ENCODE assay signal across 46 mouse cellular contexts in the genomic region with DNA sequence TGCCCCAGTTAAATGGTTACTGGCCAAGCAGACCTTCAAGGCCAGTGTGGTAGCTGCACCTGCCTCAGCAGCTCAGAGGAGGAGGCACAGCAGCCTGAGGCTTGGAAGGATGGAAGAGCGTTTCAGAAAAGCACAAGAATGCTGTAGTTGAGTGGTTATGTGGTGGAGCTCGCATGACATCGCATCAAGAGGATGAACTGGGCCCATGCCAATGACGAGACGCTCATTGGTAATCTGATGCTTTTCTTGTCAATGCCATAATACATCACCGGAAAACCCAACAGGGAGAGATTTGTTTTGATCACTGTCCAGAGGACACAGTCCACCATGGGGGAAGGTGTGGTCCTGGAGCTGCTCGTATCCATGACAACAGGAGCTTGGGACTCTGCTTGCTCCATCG. TPM values are rescaled to one million over a fixed set of nuclear protein-coding genes. Genes with fewer than 3 reads are reported as not detected.
"Had no signal": no experiment of that assay in that cellular context is flagged by ENCODE, and none has a peak within 500 bp of the region (broad histone marks: within the 10 kb centered on the region; RNA-seq: fewer than 3 reads in every experiment).

No protein-coding gene starts in this region.

- ATAC-seq: liver, embryonic 12.5 days; liver, postnatal 0 days; lung, postnatal 0 days; midbrain, embryonic 15.5 days; midbrain, embryonic 16.5 days had no signal

- H3K27ac ChIP-seq: left cerebral cortex, adult 2 months; limb, embryonic 10.5 days; limb, embryonic 12.5 days; limb, embryonic 13.5 days; limb, embryonic 15.5 days; liver, embryonic 12.5 days; liver, embryonic 13.5 days; liver, embryonic 14.5 days; liver, embryonic 15.5 days; lung, embryonic 15.5 days; macrophage; midbrain, embryonic 10.5 days; midbrain, embryonic 12.5 days; midbrain, embryonic 15.5 days; neural tube, embryonic 12.5 days had no signal

- H3K4me1 ChIP-seq: liver, embryonic 12.5 days; liver, embryonic 13.5 days; liver, embryonic 15.5 days; megakaryocyte, embryonic 14.5 days; midbrain, embryonic 12.5 days; midbrain, embryonic 15.5 days; neural tube, embryonic 12.5 days had no signal

- H3K36me3 ChIP-seq: limb, embryonic 10.5 days; limb, embryonic 12.5 days; limb, embryonic 13.5 days; limb, embryonic 15.5 days; liver, embryonic 12.5 days; liver, embryonic 13.5 days; liver, embryonic 15.5 days; lung, embryonic 15.5 days; midbrain, embryonic 10.5 days; midbrain, embryonic 12.5 days; midbrain, embryonic 15.5 days; neural tube, embryonic 12.5 days had no signal

- H3K4me3 ChIP-seq: left cerebral cortex, adult 2 months; limb, embryonic 10.5 days; limb, embryonic 12.5 days; limb, embryonic 13.5 days; limb, embryonic 15.5 days; liver, embryonic 12.5 days; liver, embryonic 13.5 days; liver, embryonic 15.5 days; lung, embryonic 15.5 days; megakaryocyte, embryonic 14.5 days; midbrain, embryonic 10.5 days; midbrain, embryonic 12.5 days; midbrain, embryonic 15.5 days; myocyte; neural tube, embryonic 12.5 days had no signal

- H3K4me2 ChIP-seq: limb, embryonic 12.5 days; limb, embryonic 13.5 days; limb, embryonic 15.5 days; liver, embryonic 12.5 days; liver, embryonic 13.5 days; liver, embryonic 15.5 days; lung, embryonic 14.5 days; lung, embryonic 15.5 days; midbrain, embryonic 12.5 days; midbrain, embryonic 15.5 days; neural tube, embryonic 12.5 days had no signal

- H3K9me3 ChIP-seq: limb, embryonic 10.5 days; limb, embryonic 12.5 days; limb, embryonic 13.5 days; limb, embryonic 15.5 days; liver, embryonic 12.5 days; liver, embryonic 13.5 days; liver, embryonic 15.5 days; lung, embryonic 15.5 days; midbrain, embryonic 10.5 days; midbrain, embryonic 12.5 days; midbrain, embryonic 15.5 days; neural tube, embryonic 12.5 days had no signal

- DNase-seq: left cerebral cortex, postnatal 4 days; liver; liver, embryonic 13.5 days; liver, postnatal 0 days; lung, adult 18-20 months; lung, adult 2 months; lung, embryonic 14.5 days; lung, postnatal 10 days; lung, postnatal 14 days; lung, postnatal 36 days; lung, postnatal 4 days; midbrain, embryonic 14.5 days had no signal

- H3K9ac ChIP-seq: limb, embryonic 12.5 days; limb, embryonic 13.5 days; limb, embryonic 15.5 days; liver, embryonic 12.5 days; liver, embryonic 13.5 days; liver, embryonic 14.5 days; liver, embryonic 15.5 days; liver, postnatal 0 days; lung, embryonic 14.5 days; lung, embryonic 15.5 days; midbrain, embryonic 12.5 days; midbrain, embryonic 15.5 days; neural tube, embryonic 12.5 days had no signal

- H3K27me3 ChIP-seq: limb, embryonic 15.5 days; liver, embryonic 12.5 days; liver, embryonic 13.5 days; liver, embryonic 15.5 days; lung, embryonic 15.5 days; midbrain, embryonic 12.5 days; midbrain, embryonic 15.5 days; neural tube, embryonic 12.5 days had no signal

RNA-seq across cellular contexts. Expression of a gene that starts 4.0 kb away (rescaled TPM):
- total RNA-seq: left cerebral cortex, adult 18-20 months; left cerebral cortex, adult 2 months; left cerebral cortex, adult 8-10 months; left cerebral cortex, postnatal 10 days; left cerebral cortex, postnatal 14 days; left cerebral cortex, postnatal 25 days; left cerebral cortex, postnatal 36 days; left cerebral cortex, postnatal 4 days; megakaryocyte-erythroid progenitor cell, adult 5-6 weeks; midbrain, postnatal 0 days; monocyte, adult 5-6 weeks had no signal
- polyA plus RNA-seq: limb, embryonic 10.5 days; limb, embryonic 11.5 days; limb, embryonic 12.5 days; limb, embryonic 13.5 days; liver, embryonic 12.5 days; liver, embryonic 13.5 days; lung, embryonic 15.5 days; lung, embryonic 16.5 days; lung, postnatal 0 days; macrophage; midbrain, embryonic 12.5 days; midbrain, embryonic 14.5 days; midbrain, embryonic 15.5 days; midbrain, embryonic 16.5 days; midbrain, postnatal 0 days; myocyte; neural tube, embryonic 11.5 days; neural tube, embryonic 12.5 days had no signal

RNA-seq across cellular contexts. Expression of a gene that starts 21.8 kb away (rescaled TPM):
- total RNA-seq: left cerebral cortex, adult 18-20 months; left cerebral cortex, adult 2 months; left cerebral cortex, adult 8-10 months; left cerebral cortex, postnatal 10 days; left cerebral cortex, postnatal 14 days; left cerebral cortex, postnatal 25 days; left cerebral cortex, postnatal 36 days; left cerebral cortex, postnatal 4 days; megakaryocyte, adult 5-6 weeks; megakaryocyte-erythroid progenitor cell, adult 5-6 weeks; midbrain, postnatal 0 days; monocyte, adult 5-6 weeks had no signal
- polyA plus RNA-seq: limb, embryonic 10.5 days; limb, embryonic 11.5 days; limb, embryonic 12.5 days; limb, embryonic 13.5 days; liver, embryonic 12.5 days; liver, embryonic 13.5 days; liver, embryonic 14.5 days; liver, embryonic 15.5 days; liver, embryonic 16.5 days; liver, postnatal 0 days; lung, adult 2 months; lung, embryonic 14.5 days; lung, embryonic 15.5 days; lung, embryonic 16.5 days; lung, postnatal 0 days; macrophage; midbrain, embryonic 10.5 days; midbrain, embryonic 12.5 days; midbrain, embryonic 14.5 days; midbrain, embryonic 15.5 days; midbrain, embryonic 16.5 days; midbrain, postnatal 0 days; myocyte; neural tube, embryonic 11.5 days; neural tube, embryonic 12.5 days had no signal

RNA-seq across cellular contexts. Expression of a gene that starts 22.0 kb away (rescaled TPM):
- total RNA-seq: left cerebral cortex, adult 18-20 months; left cerebral cortex, adult 2 months; left cerebral cortex, adult 8-10 months; left cerebral cortex, postnatal 10 days; left cerebral cortex, postnatal 14 days; left cerebral cortex, postnatal 25 days; left cerebral cortex, postnatal 36 days; left cerebral cortex, postnatal 4 days; megakaryocyte progenitor cell, adult 5-6 weeks; megakaryocyte-erythroid progenitor cell, adult 5-6 weeks; monocyte, adult 5-6 weeks had no signal
- polyA plus RNA-seq: limb, embryonic 10.5 days; limb, embryonic 11.5 days; limb, embryonic 12.5 days; limb, embryonic 13.5 days; liver, embryonic 12.5 days; liver, embryonic 13.5 days; liver, embryonic 14.5 days; liver, embryonic 15.5 days; liver, embryonic 16.5 days; liver, postnatal 0 days; lung, embryonic 14.5 days; lung, embryonic 15.5 days; lung, embryonic 16.5 days; lung, postnatal 0 days; macrophage; midbrain, embryonic 10.5 days; midbrain, embryonic 12.5 days; midbrain, embryonic 15.5 days; myocyte; neural tube, embryonic 11.5 days; neural tube, embryonic 12.5 days had no signal

RNA-seq across cellular contexts. Expression of a gene that starts 31.7 kb away (rescaled TPM):
- total RNA-seq: left cerebral cortex, adult 18-20 months; left cerebral cortex, adult 2 months; left cerebral cortex, adult 8-10 months; left cerebral cortex, postnatal 10 days; left cerebral cortex, postnatal 14 days; left cerebral cortex, postnatal 25 days; left cerebral cortex, postnatal 36 days; left cerebral cortex, postnatal 4 days; megakaryocyte progenitor cell, adult 5-6 weeks; megakaryocyte, adult 5-6 weeks; megakaryocyte-erythroid progenitor cell, adult 5-6 weeks; monocyte, adult 5-6 weeks had no signal
- polyA plus RNA-seq: limb, embryonic 10.5 days; limb, embryonic 11.5 days; limb, embryonic 12.5 days; limb, embryonic 13.5 days; limb, embryonic 14.5 days; liver, embryonic 12.5 days; liver, embryonic 13.5 days; liver, embryonic 14.5 days; liver, embryonic 15.5 days; liver, embryonic 16.5 days; liver, postnatal 0 days; lung, adult 2 months; lung, embryonic 14.5 days; lung, embryonic 15.5 days; lung, embryonic 16.5 days; lung, postnatal 0 days; macrophage; midbrain, embryonic 10.5 days; midbrain, embryonic 12.5 days; midbrain, embryonic 14.5 days; midbrain, postnatal 0 days; myocyte; neural tube, embryonic 11.5 days; neural tube, embryonic 12.5 days had no signal

RNA-seq across cellular contexts. Expression of a gene that starts 37.4 kb away (rescaled TPM):
- total RNA-seq: left cerebral cortex, adult 18-20 months; left cerebral cortex, adult 2 months; left cerebral cortex, adult 8-10 months; left cerebral cortex, postnatal 10 days; left cerebral cortex, postnatal 14 days; left cerebral cortex, postnatal 25 days; left cerebral cortex, postnatal 36 days; left cerebral cortex, postnatal 4 days; megakaryocyte progenitor cell, adult 5-6 weeks; megakaryocyte, adult 5-6 weeks; megakaryocyte-erythroid progenitor cell, adult 5-6 weeks; midbrain, postnatal 0 days; monocyte, adult 5-6 weeks had no signal
- polyA plus RNA-seq: limb, embryonic 10.5 days; limb, embryonic 11.5 days; limb, embryonic 12.5 days; liver, embryonic 12.5 days; liver, embryonic 13.5 days; liver, embryonic 14.5 days; liver, embryonic 15.5 days; liver, embryonic 16.5 days; liver, postnatal 0 days; lung, embryonic 14.5 days; lung, embryonic 15.5 days; lung, embryonic 16.5 days; lung, postnatal 0 days; macrophage; midbrain, embryonic 10.5 days; midbrain, embryonic 12.5 days; midbrain, embryonic 14.5 days; midbrain, embryonic 15.5 days; midbrain, embryonic 16.5 days; midbrain, postnatal 0 days; myocyte; neural tube, embryonic 11.5 days; neural tube, embryonic 12.5 days had no signal
